Mouse (Mus musculus): ENCODE measurements around the gene Arhgef40. TPM values are rescaled to one million over a fixed set of nuclear protein-coding genes. Genes with fewer than 3 reads are reported as not detected.

The Arhgef40 gene
- polyA plus RNA-seq, 1 experiment from 2014 or later = 69.0 TPM

Other genes starting within 250 kb of the Arhgef40 start
- not detected in 2 replicates for gene Ang4, start 211.1 kb upstream of the Arhgef40 start, polyA plus RNA-seq (2015; fragmentation: Nextera tagmentation; extraction: Ambion mirVana)
- gene AY358078, start 184.7 kb upstream of the Arhgef40 start, polyA plus RNA-seq (2015; fragmentation: Nextera tagmentation; extraction: Ambion mirVana) = not detected in 2 replicates
- not detected in 2 replicates for gene Ear6, start 131.0 kb upstream of the Arhgef40 start, polyA plus RNA-seq (2015; fragmentation: Nextera tagmentation; extraction: Ambion mirVana)
- gene Mettl17, start 99.9 kb upstream of the Arhgef40 start, polyA plus RNA-seq (2015; fragmentation: Nextera tagmentation; extraction: Ambion mirVana) = 69.9 and 78.4 TPM in 2 replicates
- gene Slc39a2, start 91.8 kb upstream of the Arhgef40 start, polyA plus RNA-seq (2015; fragmentation: Nextera tagmentation; extraction: Ambion mirVana) = 1.3 and 1.5 TPM in 2 replicates
- gene Ndrg2, start 70.6 kb upstream of the Arhgef40 start, polyA plus RNA-seq (2015; fragmentation: Nextera tagmentation; extraction: Ambion mirVana) = 151 and 159 TPM in 2 replicates
- gene Tppp2, start 66.3 kb upstream of the Arhgef40 start, polyA plus RNA-seq (2015; fragmentation: Nextera tagmentation; extraction: Ambion mirVana) = not detected in 2 replicates
- gene Rnase13, start 61.9 kb upstream of the Arhgef40 start, polyA plus RNA-seq (2015; fragmentation: Nextera tagmentation; extraction: Ambion mirVana) = not detected in 2 replicates
- not detected in 2 replicates for gene Tmem253, start 30.9 kb downstream of the Arhgef40 start, polyA plus RNA-seq (2015; fragmentation: Nextera tagmentation; extraction: Ambion mirVana)
- gene Zfp219, start 36.0 kb downstream of the Arhgef40 start, polyA plus RNA-seq (2015; fragmentation: Nextera tagmentation; extraction: Ambion mirVana) = 32.3 and 32.5 TPM in 2 replicates
- gene Olfr221, start 57.7 kb downstream of the Arhgef40 start, polyA plus RNA-seq (2015; fragmentation: Nextera tagmentation; extraction: Ambion mirVana) = not detected in 2 replicates
- gene Hnrnpc, start 119.3 kb downstream of the Arhgef40 start, polyA plus RNA-seq (2015; fragmentation: Nextera tagmentation; extraction: Ambion mirVana) = 631 and 750 TPM in 2 replicates
- 45.3 and 52.9 TPM in 2 replicates for gene Rpgrip1, start 126.0 kb downstream of the Arhgef40 start, polyA plus RNA-seq (2015; fragmentation: Nextera tagmentation; extraction: Ambion mirVana)
- 43.6 and 53.9 TPM in 2 replicates for gene Supt16, start 212.7 kb downstream of the Arhgef40 start, polyA plus RNA-seq (2015; fragmentation: Nextera tagmentation; extraction: Ambion mirVana)

Measured in neural tube, embryonic 13.5 days (tissue).